Mouse (Mus musculus) spleen, adult 2 months (tissue): ENCODE data around the gene Ctss.

Experiments used
- CTCF ChIP-seq: fragments of 200-500 bp; IDR thresholded peaks from 2 replicates; pipeline ENCODE4 v1.5.1; 2011; ENCODE audit warnings: mild to moderate bottlenecking, inconsistent platforms; ENCODE audit not compliant: insufficient read depth, insufficient read length, insufficient replicate concordance; ENCODE audit errors: extremely low read depth
- POLR2A ChIP-seq: fragments of 200-500 bp; IDR thresholded peaks from 2 replicates; pipeline ENCODE4 v1.6.1; 2011; ENCODE audit warnings: low read depth, low read length, inconsistent platforms

DNA sequence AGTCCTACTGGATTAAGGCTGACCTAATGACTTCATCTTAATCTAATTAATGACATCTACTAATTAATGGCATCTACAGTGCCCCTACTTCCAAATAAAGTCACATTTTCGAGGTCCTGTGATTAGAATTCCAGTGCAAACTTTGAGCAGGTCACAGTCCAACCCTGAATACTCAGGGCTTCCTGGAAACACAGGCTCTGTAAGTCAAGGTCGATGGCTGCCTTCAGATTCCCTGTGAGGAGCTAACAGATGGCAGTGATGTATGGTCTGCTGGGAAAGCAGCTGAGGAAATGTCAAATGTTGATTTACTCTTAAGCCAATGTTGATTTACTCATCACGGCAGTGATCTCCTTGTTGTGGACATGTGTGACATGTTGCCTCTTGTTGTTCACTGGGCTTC lies 27.4 kb downstream of the Ctss start:
- no peak for TF ChIP-seq POLR2A
- TF ChIP-seq CTCF = no peak
